Mouse (Mus musculus): ENCODE data around the gene Olfr1026. TPM values are rescaled to one million over a fixed set of nuclear protein-coding genes. Genes with fewer than 3 reads are reported as not detected.

The Olfr1026 gene
- not detected in 3 replicates for total RNA-seq (2017)

- no peak for ATAC-seq (replicated peaks; ENCODE audit: insufficient number of reproducible peaks, low FRiP score, low TSS enrichment, poor library complexity, severe bottlenecking)
These were observed at the start of gene Olfr1026 for GRCm38 (mm10) chr2:85921258-85921657. Gene Olfr1026, plus strand, starts transcription at chr2:85921558.

DNA sequence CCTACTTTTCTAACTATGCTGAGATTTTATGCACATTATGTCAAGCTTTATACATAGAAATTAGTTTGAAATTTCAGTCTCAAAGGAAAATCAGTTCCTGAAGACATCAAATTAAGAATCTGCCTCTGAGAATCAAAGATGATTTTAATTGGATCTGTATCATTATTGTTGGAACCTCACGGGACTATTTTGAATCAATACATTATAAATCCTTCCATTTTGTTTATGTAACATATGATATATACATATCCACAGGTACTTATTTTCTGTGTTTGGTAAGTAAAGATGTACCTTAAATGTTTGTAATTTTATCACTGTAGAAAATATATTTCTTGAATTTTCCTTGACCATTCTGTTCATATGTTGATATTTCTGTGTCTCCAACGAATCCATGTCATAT, 36.0 kb upstream of the Olfr1026 start, which contains the start of gene Olfr1023:
Gene Olfr1023 (plus strand): TSS at position 301 of the 400 bp plus-strand sequence.
- no peak for ATAC-seq (replicated peaks; ENCODE audit: insufficient number of reproducible peaks, low FRiP score, low TSS enrichment, poor library complexity, severe bottlenecking)

GRCm38 (mm10) chr2:85904952-85905351, 16.4 kb upstream of the Olfr1026 start, which contains the start of gene Olfr1024:
Gene Olfr1024, minus strand, starts transcription at chr2:85905052.
- ATAC-seq (replicated peaks; ENCODE audit: insufficient number of reproducible peaks, low FRiP score, low TSS enrichment, poor library complexity, severe bottlenecking): no peak

DNA sequence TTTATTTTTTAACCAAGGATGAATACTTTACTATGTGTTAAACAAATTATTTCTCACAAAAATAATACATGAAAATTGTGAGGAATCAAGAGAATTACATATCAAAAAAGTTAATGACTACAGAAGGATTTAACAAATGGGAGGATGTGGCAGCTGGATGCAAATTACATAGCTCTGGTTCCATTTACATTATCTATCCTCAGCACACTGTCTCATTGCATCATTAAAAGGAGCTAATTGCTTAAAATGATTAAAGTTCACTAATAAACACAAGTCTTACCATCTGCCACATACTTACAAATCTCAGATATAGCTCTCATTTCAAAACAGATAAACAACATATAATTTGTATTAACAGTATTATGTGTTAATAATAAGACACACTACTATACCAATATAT, 8.2 kb upstream of the Olfr1026 start:
- no peak for ATAC-seq (replicated peaks; ENCODE audit: insufficient number of reproducible peaks, low FRiP score, low TSS enrichment, poor library complexity, severe bottlenecking)

DNA sequence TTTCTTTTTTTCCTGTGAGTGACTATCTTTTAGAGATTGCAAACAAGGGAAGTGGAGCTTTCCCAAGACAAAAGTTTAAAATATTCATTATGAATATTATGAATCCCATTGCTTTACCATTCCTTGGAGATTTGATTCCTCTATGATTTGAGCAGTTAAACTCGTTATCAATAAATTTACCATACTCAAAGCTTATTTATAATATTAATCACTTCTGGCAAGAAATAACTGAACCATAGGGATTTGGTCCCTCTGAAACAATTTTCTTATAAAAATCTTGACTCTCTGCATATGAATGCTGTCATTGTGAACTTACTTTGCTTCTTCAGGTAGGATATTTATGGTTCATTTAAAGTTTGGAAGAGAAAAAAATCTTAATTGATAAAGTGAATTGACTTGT, 6.5 kb upstream of the Olfr1026 start, which contains the start of gene Olfr1025-ps1:
Gene Olfr1025-ps1 (plus strand): TSS at position 301 of the 400 bp plus-strand sequence.
- no peak for ATAC-seq (replicated peaks; ENCODE audit: insufficient number of reproducible peaks, low FRiP score, low TSS enrichment, poor library complexity, severe bottlenecking)

DNA sequence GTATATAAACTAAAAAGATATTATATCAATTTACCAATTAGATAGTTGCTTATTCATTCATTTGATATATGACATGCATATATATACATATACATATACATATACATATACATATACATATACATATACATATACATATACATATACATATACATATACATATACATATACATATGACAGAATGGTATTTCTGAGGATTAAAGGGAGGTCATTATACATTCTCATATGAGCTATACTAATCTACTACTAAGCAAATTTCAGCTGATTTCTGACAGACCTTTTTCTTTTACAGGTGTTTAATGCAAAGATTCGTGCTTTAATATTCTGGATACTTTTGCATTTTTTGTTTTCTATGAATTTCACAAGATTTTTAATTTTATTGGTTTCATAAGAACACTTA, 28.8 kb downstream of the Olfr1026 start, which contains the start of gene Olfr1028:
Gene Olfr1028 (plus strand): TSS at position 301 of the 400 bp plus-strand sequence.
- ATAC-seq (replicated peaks; ENCODE audit: insufficient number of reproducible peaks, low FRiP score, low TSS enrichment, poor library complexity, severe bottlenecking): no peak

DNA sequence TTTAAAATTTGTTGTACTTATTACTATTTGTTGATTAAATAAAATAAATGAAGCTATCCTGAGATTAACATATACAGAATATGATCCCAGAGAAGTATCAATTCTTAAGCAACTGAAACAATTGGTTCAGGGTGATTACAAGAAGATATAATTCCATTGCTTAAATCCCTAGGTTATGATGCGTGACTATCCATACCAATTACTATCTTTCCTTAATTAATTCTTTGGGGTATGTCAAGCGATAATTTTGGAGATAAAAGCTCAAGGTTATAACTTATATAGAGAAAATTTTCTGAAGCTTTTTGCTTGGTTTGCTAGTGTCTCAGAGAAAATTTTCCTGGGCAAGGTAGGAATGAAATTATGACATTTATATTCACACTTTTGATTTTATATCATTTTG, 52.2 kb downstream of the Olfr1026 start, which contains the start of gene Olfr1029:
Gene Olfr1029 (plus strand): TSS at position 301 of the 400 bp plus-strand sequence.
- ATAC-seq (replicated peaks; ENCODE audit: insufficient number of reproducible peaks, low FRiP score, low TSS enrichment, poor library complexity, severe bottlenecking): no peak

Other genes starting within 250 kb of the Olfr1026 start
- gene Olfr1006, start 242.8 kb upstream of the Olfr1026 start, total RNA-seq (2017): not detected in 3 replicates
- gene Olfr1008, start 232.1 kb upstream of the Olfr1026 start, total RNA-seq (2017): not detected in 3 replicates
- gene Olfr1009, start 206.1 kb upstream of the Olfr1026 start, total RNA-seq (2017): not detected in 3 replicates
- gene Olfr1012, start 158.8 kb upstream of the Olfr1026 start, total RNA-seq (2017): not detected in 3 replicates
- gene Olfr1013, start 154.5 kb upstream of the Olfr1026 start, total RNA-seq (2017): not detected in 3 replicates
- gene Olfr1014, start 148.8 kb upstream of the Olfr1026 start, total RNA-seq (2017): not detected in 3 replicates
- gene Olfr1015, start 139.5 kb upstream of the Olfr1026 start, total RNA-seq (2017): not detected in 3 replicates
- gene Olfr1016, start 119.0 kb upstream of the Olfr1026 start, total RNA-seq (2017): not detected in 3 replicates
- gene Olfr1018, start 103.1 kb upstream of the Olfr1026 start, total RNA-seq (2017): 0.43 TPM in 1 of 3 replicates, not detected in the others
- not detected in 3 replicates for gene Olfr1019, start 76.1 kb upstream of the Olfr1026 start, total RNA-seq (2017)
- not detected in 3 replicates for gene Olfr1020, start 74.5 kb upstream of the Olfr1026 start, total RNA-seq (2017)
- not detected in 3 replicates for gene Olfr1022, start 53.0 kb upstream of the Olfr1026 start, total RNA-seq (2017)
- gene Olfr1023, start 35.9 kb upstream of the Olfr1026 start, total RNA-seq (2017): not detected in 3 replicates
- not detected in 3 replicates for gene Olfr1024, start 16.5 kb upstream of the Olfr1026 start, total RNA-seq (2017)
- 0.11 TPM in 1 of 3 replicates, not detected in the others for gene Olfr1025-ps1, start 6.4 kb upstream of the Olfr1026 start, total RNA-seq (2017)
- gene Olfr1028, start 28.9 kb downstream of the Olfr1026 start, total RNA-seq (2017): not detected in 3 replicates
- not detected in 3 replicates for gene Olfr1029, start 52.3 kb downstream of the Olfr1026 start, total RNA-seq (2017)
- gene Olfr1030, start 57.7 kb downstream of the Olfr1026 start, total RNA-seq (2017): not detected in 3 replicates
- not detected in 3 replicates for gene Olfr1031, start 68.7 kb downstream of the Olfr1026 start, total RNA-seq (2017)
- gene Olfr1032, start 84.0 kb downstream of the Olfr1026 start, total RNA-seq (2017): not detected in 3 replicates
- gene Olfr1033, start 99.1 kb downstream of the Olfr1026 start, total RNA-seq (2017): 0.19 to 0.39 TPM in 2 of 3 replicates, not detected in the other
- not detected in 3 replicates for gene Olfr1034, start 124.3 kb downstream of the Olfr1026 start, total RNA-seq (2017)
- not detected in 3 replicates for gene Olfr1036, start 152.4 kb downstream of the Olfr1026 start, total RNA-seq (2017)
- not detected in 3 replicates for gene Olfr1037, start 165.8 kb downstream of the Olfr1026 start, total RNA-seq (2017)
- not detected in 3 replicates for gene Olfr1039, start 214.4 kb downstream of the Olfr1026 start, total RNA-seq (2017)
- not detected in 3 replicates for gene Olfr1040, start 225.2 kb downstream of the Olfr1026 start, total RNA-seq (2017)
- gene Olfr1042, start 240.3 kb downstream of the Olfr1026 start, total RNA-seq (2017): not detected in 3 replicates
- gene Olfr1043, start 246.0 kb downstream of the Olfr1026 start, total RNA-seq (2017): not detected in 3 replicates